Mouse (Mus musculus) left cerebral cortex, postnatal 10 days (tissue): ENCODE measurements around the gene 4930486L24Rik. TPM values are rescaled to one million over a fixed set of nuclear protein-coding genes. Genes with fewer than 3 reads are reported as not detected.
"Not testable (repeated sequence)": the region's sequence is repeated elsewhere in the genome, so short reads cannot be mapped to it uniquely, and the experiment has no call there.

ENCODE experiments used
- DNase-seq, 2 experiments: peaks; one replicate each; pipeline ENCODE4 v3.0.0; 2021 to 2022; ENCODE audit warnings: low spot score in 2 of 2, mixed read lengths in 1 of 2; ENCODE audit errors: extremely low spot score in 1 of 2
- intact Hi-C: fragments of 180-260 bp; cut with DNase I; formaldehyde crosslinking; loops from one replicate; pipeline ENCODE4 v1.15.1; 2025
- total RNA-seq, 2 experiments: library from RNA; stranded (reverse); gene quantifications; 2 replicates each; pipeline ENCODE4 v1.2.3; 2021

Gene 4930486L24Rik
- not detected for total RNA-seq

GRCm38 (mm10) chr13:60864281-60864680 lies at the start of gene 4930486L24Rik:
Gene 4930486L24Rik (minus strand): TSS chr13:60864475.
- intact Hi-C loops: no loop called here
- DNase-seq: no peak

GRCm38 (mm10) chr13:60904780-60905179 lies 40.5 kb upstream of the 4930486L24Rik start, which contains the start of gene Tpbpb:
Gene Tpbpb (minus strand): TSS chr13:60904880.
- DNase-seq, intact Hi-C loops: not testable (repeated sequence)

- DNase-seq: peak; percentile 0 to 66
- intact Hi-C loops: no loop called here
Measured at GRCm38 (mm10) chr13:60897328-60897727, 33.1 kb upstream of the 4930486L24Rik start, which contains the start of gene Ctla2b. Gene Ctla2b (minus strand): TSS chr13:60897447.

GRCm38 (mm10) chr13:60896794-60897193 lies 32.5 kb upstream of the 4930486L24Rik start, which contains the start of gene Gm49392:
Gene Gm49392 (minus strand): TSS chr13:60896894.
- DNase-seq, intact Hi-C loops: not testable (repeated sequence)

DNA sequence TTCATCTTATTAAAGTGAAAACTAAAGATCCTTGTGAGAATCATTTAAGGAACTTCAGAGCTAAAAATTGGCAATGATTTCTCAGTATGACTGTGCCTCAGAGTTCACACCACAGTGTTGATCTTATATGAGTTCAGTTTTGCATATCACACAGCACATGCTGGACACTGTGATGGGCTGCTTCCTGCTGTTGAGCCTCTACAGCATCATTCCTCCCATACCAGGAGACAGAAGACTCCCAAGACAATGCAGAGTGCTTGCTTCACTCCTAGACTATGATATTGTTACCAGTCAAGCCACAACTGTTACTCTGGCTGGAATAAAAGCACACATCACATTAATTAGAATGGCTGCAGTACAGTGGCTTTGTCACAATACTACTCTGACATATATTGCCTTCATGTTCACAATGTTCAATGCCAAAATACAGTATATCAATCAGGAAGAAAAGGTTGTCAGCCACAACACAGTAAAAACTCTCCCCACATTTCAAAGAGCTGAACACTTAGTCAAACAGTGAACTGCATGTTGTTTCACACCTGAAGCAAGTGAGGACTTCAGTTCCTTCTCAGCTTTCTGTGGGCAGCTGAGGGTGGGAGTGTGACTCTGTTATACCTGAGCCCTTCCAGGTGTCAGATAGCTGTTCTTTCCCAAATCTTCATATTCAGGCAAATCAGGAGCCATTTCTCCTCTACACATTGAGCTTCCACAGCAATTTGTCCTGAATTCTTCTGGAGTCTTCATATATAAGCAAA lies 31.3 kb upstream of the 4930486L24Rik start:
- intact Hi-C loops: no loop called here
- DNase-seq: no peak

GRCm38 (mm10) chr13:60892301-60892700 lies 28.0 kb upstream of the 4930486L24Rik start:
- intact Hi-C loops: no loop called here
- no peak for DNase-seq

- intact Hi-C loops: no loop called here
- DNase-seq: peak in 1 of 2 experiments; percentile 27
Measured at GRCm38 (mm10) chr13:60848241-60849120, 15.8 kb downstream of the 4930486L24Rik start.

GRCm38 (mm10) chr13:60843153-60843552 lies 21.1 kb downstream of the 4930486L24Rik start:
- intact Hi-C loops: no loop called here
- peak in 1 of 2 experiments; percentile 13 for DNase-seq

- no peak for DNase-seq
- intact Hi-C loops: no loop called here
Measured at GRCm38 (mm10) chr13:60842703-60843102, 21.6 kb downstream of the 4930486L24Rik start.

- intact Hi-C loops: no loop called here
Measured at GRCm38 (mm10) chr13:60839353-60839902, 24.8 kb downstream of the 4930486L24Rik start.

GRCm38 (mm10) chr13:60826052-60826451 lies 38.2 kb downstream of the 4930486L24Rik start:
- peak in 1 of 2 experiments; percentile 39 for DNase-seq
- intact Hi-C loops: no loop called here

More at GRCm38 (mm10) chr13:60839353-60839902, 24.8 kb downstream of the 4930486L24Rik start:
- DNase-seq: no peak

- intact Hi-C loops: no loop called here
- no peak for DNase-seq
Measured at GRCm38 (mm10) chr13:60820486-60821175, 43.6 kb downstream of the 4930486L24Rik start.

GRCm38 (mm10) chr13:60819469-60819868 lies 44.8 kb downstream of the 4930486L24Rik start:
- DNase-seq: peak in 1 of 2 experiments; percentile 49
- intact Hi-C loops: loop anchor here (5.0 kb wide), 1 partner anchor 62 kb away; no protein-coding TSS in a partner anchor

DNA sequence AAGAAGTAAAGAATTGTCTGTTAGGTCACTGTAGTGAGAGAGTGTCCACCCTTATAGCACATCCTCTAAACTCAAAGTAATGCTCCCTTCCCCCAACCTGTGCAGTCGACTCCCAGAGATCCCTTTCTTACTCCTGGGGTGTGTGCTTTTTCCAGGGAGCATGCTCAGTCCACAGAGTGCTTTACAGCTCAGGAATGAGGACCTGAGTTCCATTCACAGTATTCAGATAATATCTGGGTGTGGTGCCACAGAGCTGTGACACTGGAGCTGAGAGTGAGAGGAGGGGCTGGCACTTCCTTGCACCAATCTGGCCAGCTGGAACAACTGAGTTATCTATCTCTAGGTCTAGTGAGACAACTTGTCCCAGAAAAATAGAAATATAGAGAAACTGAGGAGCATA lies 50.6 kb downstream of the 4930486L24Rik start:
- intact Hi-C loops: no loop called here
- no peak for DNase-seq

- no peak for DNase-seq
- intact Hi-C loops: no loop called here
Measured at GRCm38 (mm10) chr13:60812768-60813167, 51.5 kb downstream of the 4930486L24Rik start.

- intact Hi-C loops: no loop called here
- DNase-seq: no peak
Measured at GRCm38 (mm10) chr13:60809690-60810089, 54.6 kb downstream of the 4930486L24Rik start.

- intact Hi-C loops: no loop called here
- no peak for DNase-seq
Measured at GRCm38 (mm10) chr13:60802749-60803148, 61.5 kb downstream of the 4930486L24Rik start, which contains the start of gene Ctsll3. Gene Ctsll3 (minus strand): TSS chr13:60802849.
